19 mouse cellular contexts compared by ENCODE assay signal in genomic region chr5:147436491-147436890, GRCm38 (mm10). TPM values are rescaled to one million over a fixed set of nuclear protein-coding genes. Genes with fewer than 3 reads are reported as not detected.
DNase-seq lines count a peak whose midpoint lies in the region; ATAC-seq and TF ChIP-seq lines count a peak whose summit lies in the region.
"Had no signal": no experiment of that assay in that cellular context is flagged by ENCODE, and none has a peak within 500 bp of the region (broad histone marks: within the 10 kb centered on the region; RNA-seq: fewer than 3 reads in every experiment).

No protein-coding gene starts in this region.

- H3K9ac ChIP-seq in heart, embryonic 16.5 days (ENCODE audit: low read length) = no peak overlapping the region
- H3K9ac ChIP-seq in lung, embryonic 16.5 days (ENCODE audit: low read length) = no peak overlapping the region
- no peak overlapping the region for H3K9ac ChIP-seq in lung, postnatal 0 days (replicated peaks; ENCODE audit: low read depth)
- no peak overlapping the region for H3K9ac ChIP-seq in liver, embryonic 15.5 days
- H3K9ac ChIP-seq: intestine, embryonic 15.5 days; lung, embryonic 14.5 days; midbrain, embryonic 13.5 days had no signal

- H3K4me1 ChIP-seq in heart, embryonic 16.5 days (ENCODE audit: control insufficient read depth, insufficient read depth, low read length) = peaks cover 62% of the 10 kb centered on the region
- peaks cover 39% of the 10 kb centered on the region for H3K4me1 ChIP-seq in lung, embryonic 16.5 days (replicated peaks; ENCODE audit: control insufficient read depth, insufficient read depth, low read length)
- peaks cover 14% of the 10 kb centered on the region; the same call in 1 of the 2 replicates for H3K4me1 ChIP-seq in lung, postnatal 0 days (ENCODE audit: insufficient read depth, low read depth, low read length)
- H3K4me1 ChIP-seq in liver, embryonic 15.5 days (replicated peaks) = peaks cover 82% of the 10 kb centered on the region

- H3K27me3 ChIP-seq in heart, embryonic 16.5 days (ENCODE audit: control insufficient read depth, insufficient read depth, low read length) = no peaks in the 10 kb centered on the region
- no peaks in the 10 kb centered on the region for H3K27me3 ChIP-seq in lung, embryonic 16.5 days (ENCODE audit: control insufficient read depth, insufficient read depth, low read depth, low read length)
- H3K27me3 ChIP-seq in lung, postnatal 0 days (replicated peaks; ENCODE audit: insufficient read depth, low read length) = no peaks in the 10 kb centered on the region
- no peaks in the 10 kb centered on the region for H3K27me3 ChIP-seq in liver, embryonic 15.5 days
- H3K27me3 ChIP-seq: intestine, embryonic 15.5 days; midbrain, embryonic 13.5 days had no signal

- TF ChIP-seq CTCF in lung, postnatal 0 days (IDR thresholded peaks at IDR 0.05) = no peak

- no peak for TF ChIP-seq EP300 in lung, postnatal 0 days (IDR thresholded peaks at IDR 0.05)

- H3K4me2 ChIP-seq in heart, embryonic 16.5 days (ENCODE audit: low read depth, low read length) = no peak overlapping the region
- no peak overlapping the region for H3K4me2 ChIP-seq in lung, embryonic 16.5 days (ENCODE audit: low read depth, low read length)
- H3K4me2 ChIP-seq in lung, postnatal 0 days (replicated peaks; ENCODE audit: low read depth, low read length) = no peak overlapping the region
- H3K4me2 ChIP-seq in liver, embryonic 15.5 days = 0 out of 2 replicates have a peak overlapping the region, but pooled peaks have one; percentile 37
- H3K4me2 ChIP-seq: intestine, embryonic 15.5 days; midbrain, embryonic 13.5 days had no signal

- H3K36me3 ChIP-seq in heart, embryonic 16.5 days (ENCODE audit: control insufficient read depth, insufficient read depth) = peaks cover 2% of the 10 kb centered on the region; the same call in 1 of the 2 replicates
- H3K36me3 ChIP-seq in lung, embryonic 16.5 days (ENCODE audit: control insufficient read depth, insufficient read depth, low read length) = 0 out of 2 replicates have a peak, but pooled peaks cover 5% of the 10 kb centered on the region
- peaks cover 7% of the 10 kb centered on the region; the same call in 1 of the 2 replicates for H3K36me3 ChIP-seq in lung, postnatal 0 days (ENCODE audit: insufficient read depth, low read length)
- peaks cover 23% of the 10 kb centered on the region for H3K36me3 ChIP-seq in liver, embryonic 15.5 days (replicated peaks)
- H3K36me3 ChIP-seq: midbrain, embryonic 13.5 days had no signal

- peak; percentile 25 to 32 for DNase-seq in cerebellum, postnatal 10 days
- DNase-seq in cerebellum, postnatal 14 days = no peak
- DNase-seq in heart, adult 8-10 months (ENCODE audit: low spot score) = no peak
- no peak for DNase-seq in lung, postnatal 0 days (ENCODE audit: low spot score)
- DNase-seq in adrenal gland, adult 8-10 months = no peak
- DNase-seq: cerebellum, adult 9-10 months; gastrocnemius, postnatal 10 days; lung, embryonic 14.5 days; spleen, adult 18-20 months had no signal

- H3K27ac ChIP-seq in heart, embryonic 16.5 days (ENCODE audit: low read length) = peak overlapping the region; percentile 19; the same call in 1 of the 2 replicates
- 0 out of 2 replicates have a peak overlapping the region, but pooled peaks have one; percentile 3 for H3K27ac ChIP-seq in lung, embryonic 16.5 days (ENCODE audit: low read length)
- H3K27ac ChIP-seq in lung, postnatal 0 days (ENCODE audit: low read length) = no peak overlapping the region
- H3K27ac ChIP-seq in liver, embryonic 15.5 days (replicated peaks) = 0 out of 2 replicates have a peak overlapping the region, but pooled peaks have one; percentile 0
- H3K27ac ChIP-seq: intestine, embryonic 15.5 days; kidney, postnatal 0 days; left cerebral cortex, adult 2 months; limb, embryonic 10.5 days; midbrain, embryonic 13.5 days had no signal

- WGBS in heart, embryonic 16.5 days = 80% methylated on average over 5 of the region's 5 CpGs
- WGBS in lung, embryonic 16.5 days = 74% methylated on average over 5 of the region's 5 CpGs
- 68% methylated on average over 5 of the region's 5 CpGs for WGBS in lung, postnatal 0 days
- WGBS in liver, embryonic 15.5 days (ENCODE audit: insufficient replicate concordance) = 63% methylated on average over 5 of the region's 5 CpGs

- no peaks in the 10 kb centered on the region for H3K9me3 ChIP-seq in heart, embryonic 16.5 days (replicated peaks; ENCODE audit: control insufficient read depth, low read length)
- H3K9me3 ChIP-seq in lung, embryonic 16.5 days (ENCODE audit: control insufficient read depth, low read length) = no peaks in the 10 kb centered on the region
- H3K9me3 ChIP-seq in lung, postnatal 0 days (ENCODE audit: low read length) = no peaks in the 10 kb centered on the region
- no peaks in the 10 kb centered on the region for H3K9me3 ChIP-seq in liver, embryonic 15.5 days (replicated peaks)
- H3K9me3 ChIP-seq: intestine, embryonic 15.5 days; limb, embryonic 10.5 days; midbrain, embryonic 13.5 days had no signal

- no peak overlapping the region for H3K4me3 ChIP-seq in heart, embryonic 16.5 days (ENCODE audit: low read length)
- H3K4me3 ChIP-seq in lung, embryonic 16.5 days (ENCODE audit: low read length) = no peak overlapping the region
- H3K4me3 ChIP-seq in lung, postnatal 0 days (ENCODE audit: low read depth, low read length) = no peak overlapping the region
- H3K4me3 ChIP-seq in liver, embryonic 15.5 days (replicated peaks) = no peak overlapping the region
- H3K4me3 ChIP-seq: intestine, embryonic 15.5 days; left cerebral cortex, adult 2 months; limb, embryonic 10.5 days; midbrain, embryonic 13.5 days had no signal

- ATAC-seq in heart, embryonic 16.5 days (replicated peaks; ENCODE audit: extremely low read depth, insufficient read depth, low FRiP score) = no peak
- ATAC-seq in lung, embryonic 16.5 days (ENCODE audit: low read depth) = no peak
- ATAC-seq in lung, postnatal 0 days = no peak
- ATAC-seq in liver, embryonic 15.5 days (ENCODE audit: insufficient read depth) = no peak
- ATAC-seq: intestine, embryonic 15.5 days; midbrain, embryonic 13.5 days had no signal

RNA-seq across cellular contexts. Expression of gene Pan3, which starts 6.5 kb away (rescaled TPM):
- polyA plus RNA-seq in heart, embryonic 16.5 days (2015; fragmentation: Nextera tagmentation; extraction: Ambion mirVana) = 43.8 and 44.7 TPM in 2 replicates
- 10 to 100 TPM; 27.8 to 37.4 (median 29.4) TPM for total RNA-seq in heart, adult 8-10 months (2022)
- 71.6 and 75.6 TPM in 2 replicates for polyA plus RNA-seq in lung, embryonic 16.5 days (2015; fragmentation: Nextera tagmentation; extraction: Ambion mirVana)
- polyA plus RNA-seq in lung, postnatal 0 days (2015; fragmentation: Nextera tagmentation; extraction: Ambion mirVana) = 77.8 and 79.6 TPM in 2 replicates
- polyA plus RNA-seq in liver, embryonic 15.5 days (2015; fragmentation: Nextera tagmentation; extraction: Ambion mirVana) = 28.7 and 30.0 TPM in 2 replicates
- total RNA-seq in adrenal gland, adult 8-10 months (2022) = 100 to 1,000 TPM in 2 of 4 experiments, 10 to 100 TPM in 2; 87.1 to 151 (median 115) TPM

RNA-seq across cellular contexts. Expression of gene Flt3, which starts 36.2 kb away (rescaled TPM):
- 0.26 and 0.37 TPM in 2 replicates for polyA plus RNA-seq in heart, embryonic 16.5 days (2015; fragmentation: Nextera tagmentation; extraction: Ambion mirVana)
- total RNA-seq in heart, adult 8-10 months (2022) = under 1 TPM in 1 of 4 experiments, not detected in 3; 0.17 TPM
- 0.18 and 0.20 TPM in 2 replicates for polyA plus RNA-seq in lung, embryonic 16.5 days (2015; fragmentation: Nextera tagmentation; extraction: Ambion mirVana)
- 0.24 and 0.31 TPM in 2 replicates for polyA plus RNA-seq in lung, postnatal 0 days (2015; fragmentation: Nextera tagmentation; extraction: Ambion mirVana)
- 1.4 and 1.8 TPM in 2 replicates for polyA plus RNA-seq in liver, embryonic 15.5 days (2015; fragmentation: Nextera tagmentation; extraction: Ambion mirVana)
- under 1 TPM; 0.49 to 0.93 (median 0.67) TPM for total RNA-seq in adrenal gland, adult 8-10 months (2022)
- total RNA-seq: MEL had no signal
- polyA plus RNA-seq: heart, embryonic 14.5 days had no signal

Comparison
In these comparisons a context has a peak if more than half of its experiments do, and no peak if none do; other contexts are left out.
1. DNase-seq: peak in cerebellum, postnatal 10 days (2 of 2); none in cerebellum, postnatal 14 days (0 of 2), heart, adult 8-10 months (single experiment), lung, postnatal 0 days (single experiment) and adrenal gland, adult 8-10 months (single experiment).